Mouse (Mus musculus) stomach, embryonic 14.5 days (tissue): ENCODE results near the gene Pclaf. TPM values are rescaled to one million over a fixed set of nuclear protein-coding genes. Genes with fewer than 3 reads are reported as not detected.

Source experiments
- ATAC-seq: fragments of 200-750 bp; cut with Nextera tagmentation; 2 replicates; pipeline ENCODE4 v1.8.0; 2017; ENCODE audit warnings: low read depth, moderate TSS enrichment; ENCODE audit not compliant: insufficient number of reproducible peaks, insufficient read depth, low FRiP score
- H3K27ac ChIP-seq: fragments of 300-500 bp; sonication (generic); 2 replicates; pipeline ENCODE4 v1.5.1; 2014; ENCODE audit warnings: mild to moderate bottlenecking, low read length, moderate library complexity, mixed read lengths
- H3K27me3 ChIP-seq: fragments of 300-500 bp; sonication (generic); 2 replicates; pipeline ENCODE4 v1.6.1; 2014; ENCODE audit warnings: low read length, control low read depth, mixed read lengths; ENCODE audit not compliant: control insufficient read depth, insufficient read depth
- H3K36me3 ChIP-seq: fragments of 300-500 bp; sonication (generic); 2 replicates; pipeline ENCODE4 v1.6.1; 2014; ENCODE audit warnings: mild to moderate bottlenecking, control low read depth, low read length, moderate library complexity, mixed read lengths; ENCODE audit not compliant: control insufficient read depth, insufficient read depth
- H3K4me1 ChIP-seq: fragments of 300-500 bp; sonication (generic); 2 replicates; pipeline ENCODE4 v1.6.1; 2014; ENCODE audit warnings: low read length, control low read depth, mixed read lengths; ENCODE audit not compliant: control insufficient read depth, insufficient read depth
- H3K4me2 ChIP-seq: fragments of 300-500 bp; sonication (generic); replicated peaks from 2 replicates; pipeline ENCODE4 v1.6.1; 2014; ENCODE audit warnings: low read depth, low read length, control low read depth
- H3K4me3 ChIP-seq: fragments of 300-500 bp; sonication (generic); 2 replicates; pipeline ENCODE4 v1.5.1; 2014; ENCODE audit warnings: low read depth, low read length, control low read depth
- H3K9ac ChIP-seq: fragments of 300-500 bp; sonication (generic); replicated peaks from 2 replicates; pipeline ENCODE4 v1.6.1; 2014; ENCODE audit warnings: low read depth, mild to moderate bottlenecking, control low read depth, low read length, moderate library complexity, mixed read lengths
- H3K9me3 ChIP-seq: fragments of 300-500 bp; sonication (generic); 2 replicates; pipeline ENCODE4 v1.6.1; 2016; ENCODE audit warnings: low read depth, low read length, control low read depth; ENCODE audit not compliant: control insufficient read depth
- WGBS: fragments of 180-500 bp; shearing (Covaris S2); extraction: QIAGEN DNeasy Blood & Tissue Kit; methylation state at CpG from one replicate; pipeline ENCODE4 v1.1.7; 2014; 5-methylcytosine and 5-hydroxymethylcytosine counted together
- polyA plus RNA-seq: library from polyadenylated mRNA; unstranded; fragments of >200 nt; fragmentation: Nextera tagmentation; extraction: Ambion mirVana; gene quantifications from 2 replicates; pipeline ENCODE4 v1.2.1, GENCODE M21; 2014

Gene Pclaf
- polyA plus RNA-seq, 1 experiment from 2014 or later: 179 TPM

- H3K4me3 ChIP-seq: no peak overlapping the region
- H3K36me3 ChIP-seq: peaks cover 15% of the 10 kb centered on the region; the same call in 1 of the 2 replicates
- no peaks in the 10 kb centered on the region for H3K4me1 ChIP-seq
- no peak for ATAC-seq
- 90% methylated on average over 3 of the region's 3 CpGs for WGBS
- H3K27me3 ChIP-seq: no peaks in the 10 kb centered on the region
- H3K9ac ChIP-seq: no peak overlapping the region
- H3K9me3 ChIP-seq: no peaks in the 10 kb centered on the region
- H3K27ac ChIP-seq: no peak overlapping the region
- H3K4me2 ChIP-seq: no peak overlapping the region
Observed at GRCm38 (mm10) chr9:65902879-65903278, 12.8 kb downstream of the Pclaf start.

GRCm38 (mm10) chr9:65903419-65903818 lies 13.4 kb downstream of the Pclaf start:
- Histone ChIP-seq H3K27ac (no peak overlapping the region), H3K4me2 (no peak overlapping the region), H3K9ac (no peak overlapping the region), H3K4me3 (no peak overlapping the region), H3K4me1 (no peaks in the 10 kb centered on the region), H3K9me3 (no peaks in the 10 kb centered on the region), H3K36me3 (peaks cover 14% of the 10 kb centered on the region; the same call in 1 of the 2 replicates), H3K27me3 (no peaks in the 10 kb centered on the region)
- no peak for ATAC-seq

GRCm38 (mm10) chr9:65908394-65909300 lies 18.6 kb downstream of the Pclaf start, which contains the start of the genes Trip4 and Csnk1g1:
Trip4 (minus strand) TSS chr9:65908794.
Csnk1g1 (plus strand) TSS chr9:65908924.
- peak within 1 kb of the TSS; percentile 90 for H3K27ac ChIP-seq
- peak within 1 kb of the TSS; percentile 82 for H3K4me3 ChIP-seq
- 0 out of 2 replicates have a peak, but pooled peaks cover 5% of the 10 kb centered on the region for H3K36me3 ChIP-seq
- no peaks in the 10 kb centered on the region for H3K27me3 ChIP-seq
- under 1% methylated on average over 38 of the region's 38 CpGs for WGBS
- no peaks in the 10 kb centered on the region for H3K4me1 ChIP-seq
- ATAC-seq: peak; percentile 98
- peak within 1 kb of the TSS; percentile 85 for H3K4me2 ChIP-seq
- no peaks in the 10 kb centered on the region for H3K9me3 ChIP-seq
- peak within 1 kb of the TSS; percentile 63 for H3K9ac ChIP-seq

DNA sequence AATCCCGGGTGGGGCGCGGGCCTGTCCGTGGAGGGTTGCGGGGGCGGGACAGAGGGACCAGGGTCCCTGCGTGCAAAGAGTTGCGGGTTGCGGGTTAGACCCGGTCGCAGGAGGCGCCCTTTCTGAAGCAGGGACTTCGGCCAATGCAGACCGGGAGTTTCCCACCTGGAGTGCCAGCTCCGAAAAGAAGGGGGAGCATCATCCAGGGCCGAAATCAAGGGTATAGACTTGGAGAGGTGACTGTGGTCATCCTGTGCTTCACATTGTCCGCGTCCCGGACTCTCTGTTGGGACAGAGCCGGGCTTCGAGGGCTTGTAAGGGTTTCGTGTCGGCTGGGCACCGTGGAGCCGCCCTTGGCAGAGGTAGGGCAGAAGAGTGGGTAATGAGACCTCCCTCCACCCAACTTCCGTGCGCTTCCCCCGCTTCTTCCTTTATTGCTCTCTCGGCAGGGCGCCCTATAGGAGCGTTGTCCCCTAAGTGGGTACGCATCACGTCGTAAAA lies 19.3 kb downstream of the Pclaf start:
- peak overlapping the region; percentile 82 for H3K4me3 ChIP-seq
- 0 out of 2 replicates have a peak, but pooled peaks cover 2% of the 10 kb centered on the region for H3K36me3 ChIP-seq
- H3K4me1 ChIP-seq: no peaks in the 10 kb centered on the region
- ATAC-seq: peak; percentile 59
- H3K27ac ChIP-seq: peak overlapping the region; percentile 90
- H3K27me3 ChIP-seq: no peaks in the 10 kb centered on the region
- no peaks in the 10 kb centered on the region for H3K9me3 ChIP-seq
- H3K9ac ChIP-seq: peak overlapping the region; percentile 63
- under 1% methylated on average over 34 of the region's 34 CpGs for WGBS
- peak overlapping the region; percentile 85 for H3K4me2 ChIP-seq

GRCm38 (mm10) chr9:65909837-65910236 lies 19.8 kb downstream of the Pclaf start:
- H3K4me3 ChIP-seq: peak overlapping the region; percentile 82
- no peaks in the 10 kb centered on the region for H3K27me3 ChIP-seq
- peak overlapping the region; percentile 85 for H3K4me2 ChIP-seq
- peak overlapping the region; percentile 63 for H3K9ac ChIP-seq
- ATAC-seq: no peak
- H3K36me3 ChIP-seq: no peaks in the 10 kb centered on the region
- no peaks in the 10 kb centered on the region for H3K9me3 ChIP-seq
- H3K27ac ChIP-seq: peak overlapping the region; percentile 90; the same call in 1 of the 2 replicates
- no peaks in the 10 kb centered on the region for H3K4me1 ChIP-seq
- 5% methylated on average over 4 of the region's 4 CpGs for WGBS

- Histone ChIP-seq H3K9ac (no peak overlapping the region), H3K36me3 (no peaks in the 10 kb centered on the region), H3K4me2 (no peak overlapping the region), H3K4me3 (no peak overlapping the region), H3K27me3 (no peaks in the 10 kb centered on the region), H3K4me1 (no peaks in the 10 kb centered on the region), H3K27ac (no peak overlapping the region), H3K9me3 (no peaks in the 10 kb centered on the region)
- 81% methylated on average over 2 of the region's 2 CpGs for WGBS
- no peak for ATAC-seq
Observed at GRCm38 (mm10) chr9:65913976-65914375, 23.9 kb downstream of the Pclaf start.

- ATAC-seq: no peak
- H3K9me3 ChIP-seq: no peaks in the 10 kb centered on the region
- 67% methylated on average over 1 of the region's 1 CpGs for WGBS
- H3K4me3 ChIP-seq: no peak overlapping the region
- no peaks in the 10 kb centered on the region for H3K27me3 ChIP-seq
- no peak overlapping the region for H3K27ac ChIP-seq
- no peak overlapping the region for H3K4me2 ChIP-seq
- no peaks in the 10 kb centered on the region for H3K4me1 ChIP-seq
- H3K9ac ChIP-seq: no peak overlapping the region
- H3K36me3 ChIP-seq: no peaks in the 10 kb centered on the region
Observed at GRCm38 (mm10) chr9:65917015-65917414, 27.0 kb downstream of the Pclaf start.

- Histone ChIP-seq H3K4me2 (no peak overlapping the region), H3K9me3 (no peaks in the 10 kb centered on the region), H3K27ac (no peak overlapping the region), H3K4me1 (no peaks in the 10 kb centered on the region), H3K36me3 (no peaks in the 10 kb centered on the region), H3K9ac (no peak overlapping the region), H3K4me3 (no peak overlapping the region), H3K27me3 (no peaks in the 10 kb centered on the region)
- ATAC-seq: no peak
Observed at GRCm38 (mm10) chr9:65928456-65928855, 38.4 kb downstream of the Pclaf start.
